ENCODE assay signal across 16 mouse cellular contexts in the genomic region with DNA sequence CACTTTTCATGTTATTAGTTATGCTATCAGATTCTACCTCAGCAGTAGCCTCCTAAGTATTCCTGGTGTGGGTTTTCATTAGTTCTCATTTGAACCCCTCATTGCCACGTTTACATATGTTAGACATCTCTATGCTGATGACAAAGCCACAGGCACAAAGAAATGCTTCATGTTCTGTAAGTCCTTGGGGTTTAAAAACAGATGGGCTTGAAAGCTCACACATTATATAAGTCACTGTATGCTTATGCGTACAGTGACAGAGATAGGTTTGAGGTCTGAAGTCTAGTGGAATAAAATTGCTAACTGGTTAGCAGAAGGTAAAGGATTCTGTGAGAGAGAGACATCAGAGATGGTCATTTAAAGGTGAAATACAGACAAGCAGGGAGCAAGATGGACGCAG.
DNase-seq lines count a peak whose midpoint lies in the region; ATAC-seq lines count a peak whose summit lies in the region.
"Had no signal": no experiment of that assay in that cellular context is flagged by ENCODE, and none has a peak within 500 bp of the region (broad histone marks: within the 10 kb centered on the region; RNA-seq: fewer than 3 reads in every experiment).

No protein-coding gene starts in this region.

- peak; percentile 92 for ATAC-seq in frontal cortex, adult (ENCODE audit: low TSS enrichment)
- ATAC-seq: activated CD4-positive, CD25-positive, alpha-beta regulatory T cell, adult 4 months; CD4-positive, CD25-positive, alpha-beta regulatory T cell, adult 4 months; Patski had no signal

- DNase-seq in frontal cortex, postnatal 14 days (ENCODE audit: low spot score in 2 of 2): no peak
- DNase-seq: adrenal gland, adult 2 months; adrenal gland, adult 8-10 months; adrenal gland, postnatal 10 days; adrenal gland, postnatal 14 days; adrenal gland, postnatal 25 days; adrenal gland, postnatal 36 days; B cell, adult 2 months; cerebellum, adult 11 months; cerebellum, adult 11-12 months; cerebellum, adult 18-20 months; cerebellum, adult 2 months had no signal
